Mouse (Mus musculus) midbrain, embryonic 13.5 days (tissue): ENCODE results near the gene Ppp1r12a. TPM values are rescaled to one million over a fixed set of nuclear protein-coding genes. Genes with fewer than 3 reads are reported as not detected.

ENCODE experiments used
- ATAC-seq: fragments of 200-750 bp; cut with Nextera tagmentation; 2 replicates; pipeline ENCODE4 v1.8.0; 2017; ENCODE audit warnings: mild to moderate bottlenecking, moderate TSS enrichment, moderate library complexity
- H3K27ac ChIP-seq: fragments of 300-500 bp; sonication (generic); 2 replicates; pipeline ENCODE4 v1.5.1; 2015; ENCODE audit warnings: inconsistent platforms, mild to moderate bottlenecking, moderate library complexity
- H3K27me3 ChIP-seq: fragments of 300-500 bp; sonication (generic); 2 replicates; pipeline ENCODE4 v1.6.1; 2015; ENCODE audit warnings: mild to moderate bottlenecking, inconsistent platforms
- H3K36me3 ChIP-seq: fragments of 300-500 bp; sonication (generic); 2 replicates; pipeline ENCODE4 v1.6.1; 2015; ENCODE audit warnings: mild to moderate bottlenecking, inconsistent platforms
- H3K4me1 ChIP-seq: fragments of 300-500 bp; sonication (generic); replicated peaks from 2 replicates; pipeline ENCODE4 v1.6.1; 2015; ENCODE audit warnings: inconsistent platforms
- H3K4me2 ChIP-seq: fragments of 300-500 bp; sonication (generic); replicated peaks from 2 replicates; pipeline ENCODE4 v1.6.1; 2015; ENCODE audit warnings: moderate library complexity, mild to moderate bottlenecking, inconsistent platforms
- H3K4me3 ChIP-seq: fragments of 300-500 bp; sonication (generic); replicated peaks from 2 replicates; pipeline ENCODE4 v1.5.1; 2015; ENCODE audit warnings: mild to moderate bottlenecking, inconsistent platforms
- H3K9ac ChIP-seq: fragments of 300-500 bp; sonication (generic); replicated peaks from 2 replicates; pipeline ENCODE4 v1.6.1; 2015; ENCODE audit warnings: mild to moderate bottlenecking, inconsistent platforms
- H3K9me3 ChIP-seq: fragments of 300-500 bp; sonication (generic); 2 replicates; pipeline ENCODE4 v1.6.1; 2016; ENCODE audit warnings: mild to moderate bottlenecking, inconsistent platforms
- WGBS: fragments of 180-500 bp; shearing (Covaris S2); methylation state at CpG from one replicate; pipeline ENCODE4 v1.1.7; 2015; 5-methylcytosine and 5-hydroxymethylcytosine counted together
- polyA plus RNA-seq: library from polyadenylated mRNA; unstranded; fragments of >200 nt; fragmentation: Nextera tagmentation; extraction: Ambion mirVana; gene quantifications from 2 replicates; pipeline ENCODE4 v1.2.1, GENCODE M21; 2015

Ppp1r12a gene
- polyA plus RNA-seq, 1 experiment from 2014 or later: 84.4 TPM

DNA sequence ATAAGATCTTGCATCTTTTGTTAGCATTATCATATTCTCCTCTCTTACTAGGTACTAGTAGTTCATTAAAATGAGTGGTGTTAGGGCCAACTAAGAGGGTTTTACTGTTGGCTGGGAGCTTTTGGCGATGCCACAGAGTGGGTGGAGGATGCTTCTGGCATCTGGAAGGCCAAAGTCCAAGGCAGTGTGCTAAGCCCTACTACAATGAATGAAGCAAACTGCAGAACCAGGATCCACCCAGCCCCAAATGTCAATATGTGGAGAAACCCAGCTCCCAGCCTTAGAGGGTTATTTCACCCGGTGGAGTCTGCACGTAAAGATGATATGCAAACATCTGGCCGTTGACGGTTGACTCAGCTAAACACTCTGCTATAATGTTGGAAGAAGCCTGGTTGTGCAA, 167.8 kb downstream of the Ppp1r12a start:
- Histone ChIP-seq H3K9ac (no peak overlapping the region), H3K4me1 (peaks cover 10% of the 10 kb centered on the region), H3K4me3 (no peak overlapping the region), H3K36me3 (no peaks in the 10 kb centered on the region), H3K4me2 (no peak overlapping the region), H3K27me3 (peaks cover 29% of the 10 kb centered on the region), H3K27ac (no peak overlapping the region), H3K9me3 (peaks cover 3% of the 10 kb centered on the region; the same call in 1 of the 2 replicates)
- WGBS: 80% methylated on average over 5 of the region's 5 CpGs
- no peak for ATAC-seq

DNA sequence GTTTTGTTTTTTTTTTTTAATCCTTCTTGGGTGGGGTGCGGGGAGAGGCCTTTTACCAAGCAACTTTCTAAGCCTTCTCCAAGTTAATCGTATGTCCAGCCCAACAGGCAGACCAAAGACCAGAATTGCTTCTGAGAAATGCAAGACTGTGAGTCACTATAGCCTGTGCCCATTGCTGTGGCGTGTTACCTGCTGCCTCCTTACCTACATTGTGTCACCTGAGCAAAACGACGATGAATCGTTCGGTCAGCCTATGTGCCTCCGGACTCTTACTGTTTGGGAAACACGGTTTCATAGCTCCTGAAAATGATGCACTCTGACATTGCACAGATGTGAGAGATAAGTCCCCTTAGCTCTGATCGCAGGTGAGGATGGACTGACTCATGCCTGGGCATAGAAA, 169.0 kb downstream of the Ppp1r12a start:
- Histone ChIP-seq H3K27ac (no peak overlapping the region), H3K4me2 (peak overlapping the region; percentile 97), H3K9me3 (no peaks in the 10 kb centered on the region), H3K36me3 (no peaks in the 10 kb centered on the region), H3K4me3 (peak overlapping the region; percentile 81), H3K9ac (no peak overlapping the region), H3K27me3 (peaks cover 29% of the 10 kb centered on the region), H3K4me1 (peaks cover 10% of the 10 kb centered on the region)
- 11% methylated on average over 10 of the region's 10 CpGs for WGBS
- no peak for ATAC-seq

DNA sequence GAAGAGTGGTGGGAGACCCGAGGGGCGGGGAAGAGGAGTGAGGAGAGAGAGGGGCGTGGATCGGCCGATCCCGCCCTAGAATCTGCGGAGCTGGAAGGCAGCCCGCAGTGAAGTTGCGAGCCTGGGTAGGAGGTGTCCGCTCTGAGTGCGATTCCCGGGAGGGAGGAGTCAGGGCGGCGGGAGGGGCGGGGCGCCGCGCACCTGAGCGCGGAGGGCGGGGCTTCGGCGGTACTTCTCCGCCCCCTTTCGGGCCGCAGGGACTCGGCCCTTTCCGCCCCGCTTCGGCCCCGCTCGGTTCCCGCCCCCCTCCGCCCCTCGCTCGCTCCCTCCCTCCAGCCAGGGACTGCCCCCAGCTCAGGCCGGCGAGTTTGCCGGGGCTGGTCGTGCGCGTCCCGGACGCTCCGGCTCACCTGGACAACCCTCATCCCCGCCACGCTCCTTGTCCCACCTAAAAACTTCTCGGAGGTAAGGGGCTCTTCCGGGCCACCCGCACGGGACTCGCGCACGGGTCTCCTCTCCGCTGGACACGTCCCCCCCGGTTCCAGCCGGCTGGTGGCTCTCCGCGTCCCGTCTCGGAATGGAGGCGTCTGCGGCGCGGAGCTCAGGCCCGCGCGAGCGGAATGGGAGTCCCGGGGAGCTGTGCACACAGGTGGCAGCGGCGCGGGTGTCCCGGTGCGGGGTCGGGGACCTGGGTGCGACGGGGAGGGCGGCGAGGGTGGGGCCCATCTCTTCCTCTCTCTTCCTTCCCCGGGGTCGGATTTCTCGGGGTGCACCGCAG, 170.0 kb downstream of the Ppp1r12a start, which contains the start of gene Pawr:
Pawr (plus strand) TSS at position 338 of the 778 bp plus-strand sequence.
- under 1% methylated on average over 76 of the region's 85 CpGs for WGBS
- peak within 1 kb of the TSS; percentile 97 for H3K4me2 ChIP-seq
- H3K36me3 ChIP-seq: no peaks in the 10 kb centered on the region
- H3K4me3 ChIP-seq: peak within 1 kb of the TSS; percentile 81
- no peak within 1 kb of the TSS for H3K27ac ChIP-seq
- H3K9ac ChIP-seq: peak within 1 kb of the TSS; percentile 77
- peaks cover 29% of the 10 kb centered on the region for H3K27me3 ChIP-seq
- peak; percentile 90 for ATAC-seq
- peaks cover 10% of the 10 kb centered on the region for H3K4me1 ChIP-seq
- H3K9me3 ChIP-seq: no peaks in the 10 kb centered on the region

DNA sequence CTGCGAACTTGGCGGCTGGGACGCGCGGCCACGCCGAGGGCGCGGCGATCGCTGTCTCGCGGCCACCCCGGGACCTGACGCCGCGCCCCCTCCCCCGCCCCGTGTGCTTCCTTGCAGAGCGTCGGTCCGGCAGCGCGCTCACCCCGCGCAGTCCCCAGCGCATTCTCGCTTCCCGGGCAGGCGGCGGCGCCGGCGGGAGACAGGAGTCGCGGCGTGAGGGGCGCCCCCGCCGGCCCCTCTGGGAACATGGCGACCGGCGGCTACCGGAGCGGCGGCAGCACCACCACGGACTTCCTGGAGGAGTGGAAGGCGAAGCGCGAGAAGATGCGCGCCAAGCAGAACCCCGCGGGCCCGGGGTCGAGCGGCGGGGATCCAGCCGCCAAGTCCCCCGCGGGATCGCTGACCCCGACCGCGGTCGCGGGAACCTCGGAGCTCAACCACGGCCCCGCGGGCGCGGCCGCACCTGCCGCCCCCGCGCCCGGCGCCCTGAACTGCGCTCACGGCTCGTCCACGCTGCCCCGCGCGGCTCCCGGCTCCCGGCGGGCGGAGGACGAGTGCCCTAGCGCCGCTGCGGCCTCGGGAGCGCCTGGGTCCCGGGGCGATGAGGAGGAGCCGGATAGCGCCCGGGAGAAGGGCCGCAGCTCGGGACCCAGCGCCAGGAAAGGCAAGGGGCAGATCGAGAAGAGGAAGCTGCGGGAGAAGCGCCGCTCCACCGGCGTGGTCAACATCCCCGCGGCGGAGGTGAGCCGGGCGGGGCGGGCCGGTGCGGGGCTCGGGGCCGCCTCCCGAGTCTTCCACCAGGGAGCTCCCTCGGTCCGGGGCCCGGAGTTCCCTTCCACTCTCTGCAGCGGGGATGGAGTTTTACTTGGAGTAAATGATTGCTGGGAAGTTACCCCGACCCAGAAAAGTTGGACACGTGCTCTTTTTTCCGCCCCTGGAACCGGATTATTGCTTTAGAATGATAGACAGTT, 170.9 kb downstream of the Ppp1r12a start:
- peaks cover 10% of the 10 kb centered on the region for H3K4me1 ChIP-seq
- ATAC-seq: peak; percentile 72
- no peak overlapping the region for H3K27ac ChIP-seq
- peak overlapping the region; percentile 81 for H3K4me3 ChIP-seq
- peak overlapping the region; percentile 97 for H3K4me2 ChIP-seq
- peaks cover 29% of the 10 kb centered on the region for H3K27me3 ChIP-seq
- H3K9me3 ChIP-seq: no peaks in the 10 kb centered on the region
- WGBS: under 1% methylated on average over 115 of the region's 129 CpGs
- peak overlapping the region; percentile 77 for H3K9ac ChIP-seq
- H3K36me3 ChIP-seq: no peaks in the 10 kb centered on the region

DNA sequence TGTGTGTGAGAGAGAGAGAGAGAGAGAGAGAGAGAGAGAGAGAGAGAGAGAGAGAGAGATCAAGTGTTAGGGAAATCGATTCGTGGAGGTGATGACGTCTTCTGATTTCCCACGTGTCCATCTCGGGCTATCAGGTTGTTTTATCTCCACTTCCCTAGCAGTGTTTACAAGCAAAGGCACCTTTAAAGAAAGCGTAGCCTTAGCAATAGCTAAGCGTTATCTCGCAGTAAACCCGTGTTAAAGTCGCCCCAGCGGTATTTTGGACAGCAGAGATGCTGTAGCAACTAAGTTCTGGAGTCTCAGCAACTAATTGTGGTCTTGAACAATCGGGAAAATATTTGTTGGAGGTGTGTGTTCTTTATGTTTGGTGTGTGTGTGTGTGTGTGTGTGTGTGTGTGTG, 171.6 kb downstream of the Ppp1r12a start:
- H3K36me3 ChIP-seq: no peaks in the 10 kb centered on the region
- H3K27ac ChIP-seq: no peak overlapping the region
- 9% methylated on average over 10 of the region's 12 CpGs for WGBS
- ATAC-seq: no peak
- no peak overlapping the region for H3K9ac ChIP-seq
- peaks cover 12% of the 10 kb centered on the region for H3K4me1 ChIP-seq
- no peaks in the 10 kb centered on the region for H3K9me3 ChIP-seq
- peaks cover 29% of the 10 kb centered on the region for H3K27me3 ChIP-seq
- peak overlapping the region; percentile 81 for H3K4me3 ChIP-seq
- H3K4me2 ChIP-seq: peak overlapping the region; percentile 97

Other genes with a start within 250 kb of the Ppp1r12a start
- gene Pawr, start 169.9 kb downstream of the Ppp1r12a start, polyA plus RNA-seq: 2.6 and 4.0 TPM in 2 replicates